Mouse (Mus musculus): ENCODE measurements around the gene Rapgef5. TPM values are rescaled to one million over a fixed set of nuclear protein-coding genes. Genes with fewer than 3 reads are reported as not detected.

The Rapgef5 gene
- polyA plus RNA-seq, 2 experiments = 1.2 to 1.5 TPM

DNA sequence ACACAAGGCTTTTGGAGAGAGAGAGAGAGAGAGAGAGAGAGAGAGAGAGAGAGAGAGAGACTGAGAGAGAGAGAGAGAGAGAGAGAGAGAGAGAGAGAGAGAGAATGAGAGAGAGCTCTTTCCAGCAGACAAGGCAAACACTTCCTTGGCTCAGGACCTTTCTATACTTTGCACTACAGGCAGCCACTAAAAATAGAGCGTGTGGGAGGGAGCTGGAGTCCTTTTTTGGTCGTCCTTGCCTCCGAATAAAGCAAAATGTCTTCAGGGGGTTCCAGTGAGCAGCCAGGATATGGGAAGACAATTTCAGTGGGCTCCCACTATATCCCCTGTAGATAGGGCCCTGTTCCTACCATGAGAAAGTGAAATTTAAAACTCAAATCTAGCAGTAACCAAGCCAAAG is 33.6 kb upstream of the Rapgef5 start:
- Histone ChIP-seq H3K4me1 (replicated peaks; ENCODE audit: control insufficient read depth in 2 of 2, insufficient read depth in 2 of 2, low read length in 1 of 2) (no peaks in the 10 kb centered on the region; a peak in 1 of 4 replicates), H3K27ac (no peak overlapping the region), H3K4me2 (ENCODE audit: low read depth) (no peak overlapping the region), H3K36me3 (replicated peaks; ENCODE audit: control insufficient read depth, insufficient read depth, low read depth) (no peaks in the 10 kb centered on the region), H3K4me3 (ENCODE audit: insufficient read depth in 1 of 2, low read depth in 2 of 2, low read length in 2 of 2) (no peak overlapping the region), H3K27me3 (ENCODE audit: control insufficient read depth, insufficient read depth, low read length) (no peaks in the 10 kb centered on the region), H3K9ac (replicated peaks) (no peak overlapping the region), H3K9me3 (ENCODE audit: control insufficient read depth, low read length) (no peaks in the 10 kb centered on the region)
- DNase-seq (ENCODE audit: low read depth in 3 of 3, low spot score in 3 of 3) (no peak), ATAC-seq (ENCODE audit: insufficient read depth) (no peak)
- TF ChIP-seq EP300 (IDR thresholded peaks at IDR 0.05; ENCODE audit: low read depth) (no peak), CTCF (IDR thresholded peaks at IDR 0.05; ENCODE audit: low read depth) (no peak)
- WGBS (ENCODE audit: insufficient replicate concordance) = 12% methylated on average over 3 of the region's 3 CpGs

- no peak overlapping the region for H3K4me3 ChIP-seq (ENCODE audit: insufficient read depth in 1 of 2, low read depth in 2 of 2, low read length in 2 of 2)
- no peaks in the 10 kb centered on the region for H3K9me3 ChIP-seq (ENCODE audit: control insufficient read depth, low read length)
- TF ChIP-seq CTCF (IDR thresholded peaks at IDR 0.05; ENCODE audit: low read depth) = no peak
- no peak for TF ChIP-seq EP300 (IDR thresholded peaks at IDR 0.05; ENCODE audit: low read depth)
- H3K4me2 ChIP-seq (ENCODE audit: low read depth) = no peak overlapping the region
- H3K36me3 ChIP-seq (replicated peaks; ENCODE audit: control insufficient read depth, insufficient read depth, low read depth) = no peaks in the 10 kb centered on the region
- H3K4me1 ChIP-seq (replicated peaks; ENCODE audit: control insufficient read depth in 2 of 2, insufficient read depth in 2 of 2, low read length in 1 of 2) = no peaks in the 10 kb centered on the region
- no peak overlapping the region for H3K27ac ChIP-seq
- H3K9ac ChIP-seq (replicated peaks) = no peak overlapping the region
- WGBS (ENCODE audit: insufficient replicate concordance) = 55% methylated on average over 4 of the region's 4 CpGs
- DNase-seq (ENCODE audit: low read depth in 3 of 3, low spot score in 3 of 3) (no peak), ATAC-seq (ENCODE audit: insufficient read depth) (no peak)
- H3K27me3 ChIP-seq (ENCODE audit: control insufficient read depth, insufficient read depth, low read length) = no peaks in the 10 kb centered on the region
Measured at GRCm38 (mm10) chr12:117486118-117487057, 29.9 kb upstream of the Rapgef5 start.

DNA sequence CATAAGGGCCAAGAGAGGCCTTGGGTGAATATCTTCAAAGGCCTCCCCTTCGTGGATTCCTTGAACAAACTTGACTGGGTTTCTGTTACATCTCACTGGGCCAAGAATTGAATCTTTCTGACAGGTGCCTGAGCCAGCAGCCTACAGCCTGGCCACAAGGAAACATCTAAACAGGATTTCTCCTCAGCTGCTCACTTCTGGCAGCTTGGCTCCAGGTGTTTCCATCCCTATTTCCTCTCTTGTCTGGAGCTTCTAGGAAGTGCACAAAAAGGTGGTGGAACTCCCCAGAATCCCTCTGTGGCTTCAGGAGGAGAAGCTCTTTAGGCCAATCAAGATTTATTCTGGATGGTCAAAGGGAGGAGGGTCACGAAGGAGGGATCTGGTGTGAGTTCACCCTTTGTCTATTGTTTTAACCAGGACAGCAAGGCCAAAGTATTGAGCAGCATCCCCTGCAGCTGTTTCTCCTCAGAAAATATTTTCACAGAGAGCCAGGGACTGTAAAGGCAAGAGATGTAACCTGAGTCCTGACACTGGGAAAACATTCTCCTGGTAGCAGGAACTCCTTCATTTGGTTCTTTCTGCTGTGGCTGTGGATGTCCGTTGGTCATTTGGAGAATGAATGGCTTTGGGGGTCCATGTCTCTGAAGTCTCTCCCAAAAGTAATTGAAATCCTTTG is 19.6 kb upstream of the Rapgef5 start:
- Histone ChIP-seq H3K9me3 (ENCODE audit: control insufficient read depth, low read length) (no peaks in the 10 kb centered on the region), H3K27ac (no peak overlapping the region), H3K4me3 (ENCODE audit: insufficient read depth in 1 of 2, low read depth in 2 of 2, low read length in 2 of 2) (no peak overlapping the region), H3K4me1 (replicated peaks; ENCODE audit: control insufficient read depth in 2 of 2, insufficient read depth in 2 of 2, low read length in 1 of 2) (no peaks in the 10 kb centered on the region), H3K27me3 (ENCODE audit: control insufficient read depth, insufficient read depth, low read length) (no peaks in the 10 kb centered on the region), H3K4me2 (ENCODE audit: low read depth) (no peak overlapping the region), H3K36me3 (replicated peaks; ENCODE audit: control insufficient read depth, insufficient read depth, low read depth) (no peaks in the 10 kb centered on the region), H3K9ac (replicated peaks) (no peak overlapping the region)
- no peak for TF ChIP-seq CTCF (IDR thresholded peaks at IDR 0.05; ENCODE audit: low read depth)
- DNase-seq (ENCODE audit: low read depth in 3 of 3, low spot score in 3 of 3) = no peak
- no peak for ATAC-seq (ENCODE audit: insufficient read depth)
- WGBS (ENCODE audit: insufficient replicate concordance) = 46% methylated on average over 3 of the region's 3 CpGs

- 71% methylated on average over 1 of the region's 1 CpGs for WGBS (ENCODE audit: insufficient replicate concordance)
- no peak overlapping the region for H3K4me3 ChIP-seq (ENCODE audit: insufficient read depth in 1 of 2, low read depth in 2 of 2, low read length in 2 of 2)
- H3K27me3 ChIP-seq (ENCODE audit: control insufficient read depth, insufficient read depth, low read length) = no peaks in the 10 kb centered on the region
- no peak overlapping the region for H3K9ac ChIP-seq (replicated peaks)
- H3K9me3 ChIP-seq (ENCODE audit: control insufficient read depth, low read length) = no peaks in the 10 kb centered on the region
- no peak for DNase-seq (ENCODE audit: low read depth in 3 of 3, low spot score in 3 of 3)
- H3K4me2 ChIP-seq (ENCODE audit: low read depth) = no peak overlapping the region
- H3K36me3 ChIP-seq (replicated peaks; ENCODE audit: control insufficient read depth, insufficient read depth, low read depth) = no peaks in the 10 kb centered on the region
- TF ChIP-seq EP300 (IDR thresholded peaks at IDR 0.05; ENCODE audit: low read depth) (no peak), CTCF (IDR thresholded peaks at IDR 0.05; ENCODE audit: low read depth) (no peak)
- no peaks in the 10 kb centered on the region for H3K4me1 ChIP-seq (replicated peaks; ENCODE audit: control insufficient read depth in 2 of 2, insufficient read depth in 2 of 2, low read length in 1 of 2)
- no peak for ATAC-seq (ENCODE audit: insufficient read depth)
- no peak overlapping the region for H3K27ac ChIP-seq
Measured at GRCm38 (mm10) chr12:117497361-117497760, 18.9 kb upstream of the Rapgef5 start.

DNA sequence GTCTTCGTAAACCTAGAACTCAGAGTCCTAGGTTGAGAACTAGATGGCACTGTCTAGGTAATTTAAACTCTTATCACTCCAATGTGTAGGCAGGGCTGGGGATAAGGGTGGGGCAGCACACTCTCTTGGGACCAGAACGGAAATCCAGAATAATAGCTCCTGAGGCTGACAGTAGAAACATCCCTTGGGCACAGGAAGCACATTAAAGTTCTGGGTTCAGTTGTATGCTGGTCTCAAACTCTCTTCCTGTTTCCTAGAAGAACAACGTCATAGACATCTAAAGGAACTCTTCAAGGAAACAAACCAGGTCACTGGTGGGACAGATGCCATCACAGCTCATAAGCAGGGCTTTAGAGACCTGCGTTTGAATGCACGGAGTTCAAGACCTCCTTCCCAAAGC is 17.0 kb upstream of the Rapgef5 start:
- Histone ChIP-seq H3K27me3 (ENCODE audit: control insufficient read depth, insufficient read depth, low read length) (no peaks in the 10 kb centered on the region), H3K9me3 (ENCODE audit: control insufficient read depth, low read length) (no peaks in the 10 kb centered on the region), H3K4me3 (ENCODE audit: insufficient read depth in 1 of 2, low read depth in 2 of 2, low read length in 2 of 2) (no peak overlapping the region), H3K27ac (no peak overlapping the region), H3K4me1 (replicated peaks; ENCODE audit: control insufficient read depth in 2 of 2, insufficient read depth in 2 of 2, low read length in 1 of 2) (no peaks in the 10 kb centered on the region), H3K9ac (replicated peaks) (no peak overlapping the region), H3K36me3 (replicated peaks; ENCODE audit: control insufficient read depth, insufficient read depth, low read depth) (no peaks in the 10 kb centered on the region), H3K4me2 (ENCODE audit: low read depth) (no peak overlapping the region)
- ATAC-seq (ENCODE audit: insufficient read depth) (no peak), DNase-seq (ENCODE audit: low read depth in 3 of 3, low spot score in 3 of 3) (no peak)
- WGBS (ENCODE audit: insufficient replicate concordance) = 51% methylated on average over 5 of the region's 5 CpGs
- TF ChIP-seq EP300 (IDR thresholded peaks at IDR 0.05; ENCODE audit: low read depth) (no peak), CTCF (IDR thresholded peaks at IDR 0.05; ENCODE audit: low read depth) (no peak)

Measured in liver, embryonic 14.5 days (tissue).